Mouse (Mus musculus) liver, embryonic 12.5 days (tissue): ENCODE results near the gene Cyb561d2. TPM values are rescaled to one million over a fixed set of nuclear protein-coding genes. Genes with fewer than 3 reads are reported as not detected.

Experiments used
- ATAC-seq: fragments of 200-750 bp; cut with Nextera tagmentation; 2 replicates; pipeline ENCODE4 v1.8.0; 2017; ENCODE audit warnings: moderate number of reproducible peaks, mild to moderate bottlenecking, moderate library complexity
- H3K27ac ChIP-seq: fragments of 300-500 bp; sonication (generic); 2 replicates; pipeline ENCODE4 v1.5.1; 2016; ENCODE audit warnings: mild to moderate bottlenecking
- H3K27me3 ChIP-seq: fragments of 300-500 bp; sonication (generic); replicated peaks from 2 replicates; pipeline ENCODE4 v1.6.1; 2016; ENCODE audit warnings: mild to moderate bottlenecking, moderate library complexity
- H3K36me3 ChIP-seq: fragments of 300-500 bp; sonication (generic); 2 replicates; pipeline ENCODE4 v1.6.1; 2016; ENCODE audit warnings: mild to moderate bottlenecking, moderate library complexity
- H3K4me1 ChIP-seq: fragments of 300-500 bp; sonication (generic); 2 replicates; pipeline ENCODE4 v1.6.1; 2016
- H3K4me2 ChIP-seq: fragments of 300-500 bp; sonication (generic); 2 replicates; pipeline ENCODE4 v1.6.1; 2016; ENCODE audit warnings: mild to moderate bottlenecking, moderate library complexity
- H3K4me3 ChIP-seq: fragments of 300-500 bp; sonication (generic); 2 replicates; pipeline ENCODE4 v1.5.1; 2016; ENCODE audit warnings: mild to moderate bottlenecking, moderate library complexity
- H3K9ac ChIP-seq: fragments of 300-500 bp; sonication (generic); 2 replicates; pipeline ENCODE4 v1.6.1; 2016; ENCODE audit warnings: mild to moderate bottlenecking, moderate library complexity
- H3K9me3 ChIP-seq: fragments of 300-500 bp; sonication (generic); replicated peaks from 2 replicates; pipeline ENCODE4 v1.6.1; 2016; ENCODE audit warnings: mild to moderate bottlenecking, moderate library complexity
- WGBS: fragments of 180-500 bp; shearing (Covaris S2); methylation state at CpG from one replicate; pipeline ENCODE4 v1.1.7; 2016; ENCODE audit not compliant: insufficient replicate concordance; 5-methylcytosine and 5-hydroxymethylcytosine counted together
- polyA plus RNA-seq: library from polyadenylated mRNA; unstranded; fragments of >200 nt; fragmentation: Nextera tagmentation; extraction: Ambion mirVana; gene quantifications from 2 replicates; pipeline ENCODE4 v1.2.1, GENCODE M21; 2016

Gene Cyb561d2
- polyA plus RNA-seq, 1 experiment from 2014 or later = 18.5 TPM

DNA sequence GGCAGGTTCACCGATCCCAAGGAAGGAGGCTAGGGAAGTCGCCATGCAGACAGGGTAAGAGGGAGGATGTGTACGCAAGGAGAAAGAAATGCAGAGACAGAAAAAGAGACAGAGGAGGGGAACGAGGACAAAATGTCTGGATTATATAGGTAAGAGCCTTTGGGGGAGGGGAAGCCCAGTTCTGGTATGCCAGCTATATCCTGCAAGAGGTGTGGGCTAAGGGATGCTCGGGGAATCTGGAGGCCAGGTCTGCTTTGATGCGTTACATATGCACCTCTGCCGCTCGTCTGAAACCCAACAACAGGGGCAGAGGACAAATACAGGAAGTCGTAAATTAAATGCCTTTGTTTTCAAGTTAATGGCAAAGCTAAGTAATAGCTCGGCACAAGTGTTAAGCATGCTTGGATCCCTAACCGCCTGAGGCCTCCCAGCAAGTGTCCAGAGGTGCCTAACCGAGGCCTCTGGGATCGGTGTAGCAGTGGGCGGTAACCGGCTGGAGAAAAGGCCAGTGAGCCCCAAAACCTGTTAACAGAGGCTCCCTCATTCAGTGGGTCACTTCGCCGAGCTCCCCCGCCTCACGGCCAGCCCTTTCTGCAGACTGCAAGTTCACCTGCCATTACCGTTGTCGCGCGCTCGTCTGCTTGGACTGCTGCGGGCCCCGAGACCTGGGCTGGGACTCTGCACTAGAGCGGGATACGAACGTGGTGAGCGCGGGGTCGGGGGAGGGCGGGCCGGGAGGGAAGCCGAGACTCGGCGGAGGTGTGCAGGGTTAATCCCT, 11.7 kb upstream of the Cyb561d2 start:
- Histone ChIP-seq H3K4me1 (peaks cover 65% of the 10 kb centered on the region), H3K36me3 (peaks cover 24% of the 10 kb centered on the region), H3K9me3 (no peaks in the 10 kb centered on the region), H3K9ac (peak overlapping the region; percentile 76), H3K27me3 (peaks cover 37% of the 10 kb centered on the region), H3K4me3 (peak overlapping the region; percentile 80), H3K4me2 (peak overlapping the region; percentile 95), H3K27ac (peak overlapping the region; percentile 79)
- peak; percentile 51 for ATAC-seq
- 6% methylated on average over 37 of the region's 37 CpGs for WGBS

DNA sequence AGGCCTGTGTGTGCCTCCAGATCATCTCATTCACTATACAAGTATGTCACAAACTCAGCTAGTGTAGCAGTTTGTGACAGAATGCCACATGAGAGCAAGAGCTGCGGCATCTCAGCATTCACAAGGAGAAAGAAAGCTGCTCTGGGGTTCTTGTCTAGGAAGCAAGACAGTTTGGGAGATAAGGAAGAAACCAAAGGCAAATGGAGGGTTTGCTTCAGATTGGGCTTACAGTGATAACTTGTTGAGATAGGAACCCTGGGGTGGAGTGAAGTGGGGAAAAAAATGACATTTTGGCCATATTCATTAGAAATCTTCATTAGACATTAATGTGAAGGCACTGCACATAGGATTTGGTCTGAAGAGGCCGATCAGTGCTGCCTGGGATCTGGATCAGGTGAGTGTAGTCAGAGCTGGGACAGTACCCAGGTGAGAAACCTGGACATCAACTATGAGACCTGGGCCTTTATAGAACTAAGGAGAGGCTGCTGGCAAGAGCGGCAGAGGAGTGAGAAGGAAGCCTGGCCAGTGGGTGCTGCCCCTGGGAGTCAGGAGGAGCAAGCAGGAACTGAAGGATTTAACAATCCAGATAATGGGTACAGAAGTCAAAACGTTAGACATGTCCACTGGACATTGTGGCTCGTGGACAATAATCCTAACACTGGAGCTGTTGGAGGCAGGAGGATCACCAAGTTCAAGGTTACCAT, 10.8 kb upstream of the Cyb561d2 start:
- Histone ChIP-seq H3K9me3 (no peaks in the 10 kb centered on the region), H3K36me3 (peaks cover 15% of the 10 kb centered on the region), H3K4me2 (peak overlapping the region; percentile 95), H3K4me1 (peaks cover 65% of the 10 kb centered on the region), H3K4me3 (0 out of 2 replicates have a peak overlapping the region, but pooled peaks have one; percentile 80), H3K27ac (no peak overlapping the region), H3K9ac (no peak overlapping the region; the same call in 1 of the 2 replicates), H3K27me3 (peaks cover 45% of the 10 kb centered on the region)
- ATAC-seq = no peak
- 61% methylated on average over 5 of the region's 5 CpGs for WGBS

DNA sequence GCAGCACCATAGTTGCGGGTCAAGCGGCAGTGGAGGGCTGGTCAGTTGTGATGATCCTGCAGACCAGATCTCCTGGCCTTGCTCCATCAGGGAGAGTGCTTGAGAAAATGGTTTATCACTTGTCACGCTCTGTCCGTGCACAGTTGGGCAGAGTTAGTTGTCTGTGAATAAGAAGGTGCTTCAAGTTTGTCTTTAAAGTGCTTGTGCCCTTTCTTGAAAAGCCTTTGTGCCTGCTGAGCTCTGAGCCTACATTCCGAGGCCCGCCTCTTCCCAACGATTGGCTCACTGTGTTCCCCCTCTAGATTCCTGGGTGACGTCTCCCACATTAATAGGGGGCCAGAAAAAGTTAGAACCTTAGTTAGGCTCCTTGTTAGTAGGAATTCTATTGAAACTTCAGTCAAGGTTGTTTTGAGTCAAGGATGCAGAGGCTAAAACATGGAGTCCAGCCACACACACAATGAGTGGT, 9.9 kb upstream of the Cyb561d2 start:
- WGBS = 22% methylated on average over 8 of the region's 8 CpGs
- Histone ChIP-seq H3K27ac (no peak overlapping the region), H3K36me3 (peaks cover 6% of the 10 kb centered on the region), H3K9ac (peak overlapping the region; percentile 76), H3K27me3 (peaks cover 45% of the 10 kb centered on the region), H3K9me3 (no peaks in the 10 kb centered on the region), H3K4me1 (peaks cover 66% of the 10 kb centered on the region), H3K4me3 (peak overlapping the region; percentile 59), H3K4me2 (peak overlapping the region; percentile 95)
- no peak for ATAC-seq

DNA sequence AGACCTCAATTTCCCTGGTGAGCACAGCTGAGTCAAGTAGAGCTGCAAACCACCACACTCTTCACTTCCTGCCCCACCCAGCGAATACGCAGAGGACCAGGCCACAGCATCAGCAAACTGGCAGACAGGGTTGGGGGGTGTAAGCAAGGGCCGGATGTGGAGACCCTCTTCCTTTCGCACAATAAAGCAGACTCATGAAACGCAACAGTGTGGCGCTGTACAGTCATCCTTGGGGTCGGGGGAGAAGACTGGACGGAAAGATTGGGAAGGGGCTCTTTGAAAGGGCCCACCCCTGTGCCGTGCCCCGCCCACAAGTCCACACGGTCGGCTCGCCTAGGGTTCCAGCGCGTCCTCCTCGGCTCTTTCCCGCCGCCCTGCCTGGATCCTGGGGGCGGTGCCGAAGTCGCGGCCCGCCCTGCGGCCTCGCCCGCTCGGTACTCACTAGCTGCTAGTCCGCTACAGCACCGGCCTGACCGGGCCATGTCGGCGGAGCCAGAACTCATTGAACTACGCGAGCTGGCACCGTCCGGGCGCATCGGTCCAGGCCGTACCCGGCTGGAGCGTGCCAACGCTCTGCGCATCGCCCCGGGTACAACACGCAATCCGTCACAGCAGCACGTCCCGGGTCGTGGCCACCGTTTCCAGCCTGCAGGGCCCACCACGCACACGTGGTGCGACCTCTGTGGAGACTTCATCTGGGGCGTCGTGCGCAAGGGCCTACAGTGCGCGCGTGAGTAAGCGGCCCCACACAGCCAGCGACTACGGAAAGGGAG, 9.3 kb upstream of the Cyb561d2 start, which contains the start of gene Rassf1:
Rassf1 (plus strand) TSS at position 439 of the 773 bp plus-strand sequence.
- WGBS = 2% methylated on average over 63 of the region's 63 CpGs
- Histone ChIP-seq H3K36me3 (no peaks in the 10 kb centered on the region; the same call in 1 of the 2 replicates), H3K4me2 (peak within 1 kb of the TSS; percentile 95), H3K9ac (peak within 1 kb of the TSS; percentile 76), H3K9me3 (no peaks in the 10 kb centered on the region), H3K4me1 (peaks cover 66% of the 10 kb centered on the region), H3K27ac (peak within 1 kb of the TSS; percentile 57; the same call in 1 of the 2 replicates), H3K27me3 (peaks cover 45% of the 10 kb centered on the region), H3K4me3 (peak within 1 kb of the TSS; percentile 59)
- peak; percentile 57 for ATAC-seq

DNA sequence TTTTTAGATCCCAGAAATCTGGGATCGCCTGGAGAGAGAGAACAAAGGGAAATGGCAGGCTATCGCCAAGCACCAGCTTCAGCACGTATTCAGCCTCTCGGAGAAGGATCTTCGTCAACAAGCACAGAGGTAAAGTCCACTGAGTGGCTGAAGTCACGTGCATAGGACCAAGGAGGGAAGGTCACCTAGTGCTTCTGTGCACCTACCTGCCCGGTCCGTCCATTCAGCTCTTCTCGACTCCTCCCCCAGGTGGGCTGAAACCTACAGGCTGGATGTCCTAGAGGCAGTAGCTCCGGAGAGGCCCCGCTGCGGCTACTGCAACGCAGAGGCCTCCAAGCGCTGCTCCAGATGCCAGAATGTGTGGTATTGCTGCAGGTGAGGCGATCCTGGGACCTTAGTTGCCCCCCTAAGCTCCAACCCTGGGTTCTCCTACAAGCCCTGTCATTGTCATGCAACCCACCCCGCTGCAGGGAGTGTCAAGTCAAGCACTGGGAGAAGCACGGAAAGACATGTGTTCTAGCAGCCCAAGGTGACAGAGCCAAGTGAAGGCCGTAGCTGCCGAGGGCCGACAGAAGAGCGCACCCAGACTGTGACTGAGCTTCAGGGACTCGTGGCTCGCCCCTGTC, 8.6 kb upstream of the Cyb561d2 start:
- no peak for ATAC-seq
- 37% methylated on average over 23 of the region's 23 CpGs for WGBS
- Histone ChIP-seq H3K9me3 (no peaks in the 10 kb centered on the region), H3K4me2 (peak overlapping the region; percentile 95), H3K4me1 (peaks cover 66% of the 10 kb centered on the region), H3K9ac (peak overlapping the region; percentile 76), H3K27me3 (peaks cover 45% of the 10 kb centered on the region), H3K36me3 (no peaks in the 10 kb centered on the region), H3K4me3 (peak overlapping the region; percentile 59), H3K27ac (0 out of 2 replicates have a peak overlapping the region, but pooled peaks have one; percentile 57)

DNA sequence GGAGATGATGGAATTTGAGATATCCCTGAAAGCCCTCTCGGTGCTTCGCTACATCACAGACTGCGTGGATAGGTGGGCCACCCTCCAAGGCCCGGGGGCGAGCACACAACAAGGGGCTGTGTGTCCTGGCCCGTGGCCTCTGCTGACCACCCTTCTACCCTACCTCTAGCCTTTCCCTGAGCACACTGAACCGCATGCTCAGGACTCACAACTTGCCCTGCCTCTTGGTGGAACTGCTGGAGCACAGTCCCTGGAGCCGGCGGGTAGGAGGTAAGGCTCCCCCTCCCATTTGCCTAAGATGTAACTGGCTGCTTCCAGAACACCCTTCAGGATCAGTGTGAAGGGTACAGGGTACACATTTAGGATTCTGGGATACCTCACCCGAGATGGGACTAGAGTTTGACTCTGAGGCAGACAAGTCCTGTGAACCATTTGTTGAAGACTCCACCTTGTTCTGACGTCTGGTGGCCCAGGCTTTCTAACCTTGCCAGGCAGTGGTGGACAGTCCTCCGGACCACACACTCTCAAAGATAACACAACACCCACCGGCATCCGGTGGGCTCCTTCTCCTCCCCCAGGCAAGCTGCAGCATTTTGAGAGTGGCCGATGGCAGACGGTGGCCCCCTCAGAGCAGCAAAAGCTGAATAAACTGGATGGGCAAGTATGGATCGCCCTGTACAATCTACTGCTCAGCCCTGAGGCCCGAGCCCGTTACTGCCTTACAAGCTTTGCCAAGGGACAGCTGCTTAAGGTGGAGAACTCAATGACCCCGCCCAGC, 7.5 kb upstream of the Cyb561d2 start:
- WGBS = 76% methylated on average over 20 of the region's 20 CpGs
- Histone ChIP-seq H3K4me3 (no peak overlapping the region), H3K27ac (no peak overlapping the region), H3K4me1 (peaks cover 66% of the 10 kb centered on the region), H3K4me2 (no peak overlapping the region), H3K27me3 (peaks cover 45% of the 10 kb centered on the region), H3K9ac (no peak overlapping the region), H3K36me3 (peaks cover 9% of the 10 kb centered on the region), H3K9me3 (no peaks in the 10 kb centered on the region)
- no peak for ATAC-seq

DNA sequence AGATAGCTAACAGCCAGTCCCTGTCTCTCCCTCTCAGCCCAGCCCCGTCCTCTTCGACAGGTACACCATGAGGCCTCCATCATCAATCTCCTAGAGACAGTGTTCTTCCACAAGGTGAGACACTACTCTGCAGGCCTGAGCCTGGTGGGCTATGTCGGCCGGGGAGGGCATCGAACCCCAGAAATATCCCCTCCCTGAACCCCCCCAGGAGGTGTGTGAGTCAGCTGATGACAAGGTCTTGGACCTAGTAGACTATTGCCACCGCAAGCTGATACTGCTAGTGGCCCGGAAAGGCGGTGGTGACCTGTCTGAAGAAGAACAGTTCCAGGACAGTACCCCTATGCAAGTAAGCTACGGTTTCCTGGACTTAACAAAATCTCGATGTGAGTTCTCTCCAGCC, 6.8 kb upstream of the Cyb561d2 start:
- Histone ChIP-seq H3K4me1 (peaks cover 63% of the 10 kb centered on the region), H3K4me2 (no peak overlapping the region), H3K9ac (no peak overlapping the region), H3K4me3 (no peak overlapping the region), H3K36me3 (peaks cover 16% of the 10 kb centered on the region), H3K27ac (no peak overlapping the region), H3K9me3 (no peaks in the 10 kb centered on the region), H3K27me3 (peaks cover 45% of the 10 kb centered on the region)
- ATAC-seq = no peak
- WGBS = 83% methylated on average over 10 of the region's 10 CpGs

DNA sequence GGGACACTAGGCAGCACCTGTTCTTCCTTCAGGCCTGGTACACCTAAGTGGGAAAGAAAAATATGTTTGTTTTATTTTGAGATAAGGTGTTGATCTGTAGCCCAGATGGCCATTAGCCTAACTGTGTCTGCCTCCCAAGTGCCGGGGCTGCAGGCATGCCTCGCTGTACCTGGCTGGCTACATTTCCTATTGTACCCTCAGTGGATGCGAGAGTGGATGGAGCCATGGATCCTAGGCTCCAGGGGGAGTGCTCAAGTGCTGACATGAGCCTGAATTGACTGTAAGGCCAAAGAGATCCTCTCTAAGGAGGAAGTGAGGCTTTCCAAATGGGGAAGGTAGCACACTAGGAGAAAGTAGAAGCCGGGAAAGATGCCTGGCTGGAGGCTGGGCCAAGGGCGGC, 6.0 kb upstream of the Cyb561d2 start:
- Histone ChIP-seq H3K9me3 (no peaks in the 10 kb centered on the region), H3K27me3 (peaks cover 45% of the 10 kb centered on the region), H3K27ac (no peak overlapping the region), H3K4me1 (peaks cover 61% of the 10 kb centered on the region), H3K9ac (no peak overlapping the region), H3K4me3 (no peak overlapping the region), H3K4me2 (no peak overlapping the region), H3K36me3 (peaks cover 21% of the 10 kb centered on the region)
- 69% methylated on average over 5 of the region's 5 CpGs for WGBS
- no peak for ATAC-seq

DNA sequence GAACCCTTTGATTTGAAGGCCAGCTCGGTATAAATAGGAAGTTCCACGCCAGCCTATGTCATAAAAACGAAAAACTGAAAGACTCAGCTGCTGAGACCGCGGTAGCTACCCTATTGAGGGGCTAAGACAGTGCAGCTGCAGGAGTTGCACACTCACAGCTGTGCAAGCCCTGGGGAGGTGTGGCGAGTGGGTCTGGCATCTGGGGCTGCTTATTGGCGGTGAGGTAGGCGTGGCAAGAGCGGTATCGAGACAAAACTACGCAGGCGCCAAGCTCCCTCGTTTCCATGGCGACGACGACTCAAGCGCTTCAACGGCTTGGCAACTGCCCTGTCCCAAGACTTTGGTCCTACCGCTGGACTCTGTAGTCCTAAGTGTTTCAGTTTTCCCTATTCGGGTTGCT, 5.0 kb upstream of the Cyb561d2 start, which contains the start of gene Zmynd10:
Zmynd10 (plus strand) TSS at position 273 of the 400 bp plus-strand sequence.
- peak; percentile 71 for ATAC-seq
- Histone ChIP-seq H3K27me3 (peaks cover 40% of the 10 kb centered on the region), H3K9me3 (no peaks in the 10 kb centered on the region), H3K36me3 (peaks cover 21% of the 10 kb centered on the region), H3K27ac (no peak within 1 kb of the TSS), H3K4me3 (peak within 1 kb of the TSS; percentile 16; the same call in 1 of the 2 replicates), H3K4me1 (peaks cover 60% of the 10 kb centered on the region), H3K4me2 (peak within 1 kb of the TSS; percentile 64), H3K9ac (no peak within 1 kb of the TSS; the same call in 1 of the 2 replicates)
- 4% methylated on average over 20 of the region's 20 CpGs for WGBS

DNA sequence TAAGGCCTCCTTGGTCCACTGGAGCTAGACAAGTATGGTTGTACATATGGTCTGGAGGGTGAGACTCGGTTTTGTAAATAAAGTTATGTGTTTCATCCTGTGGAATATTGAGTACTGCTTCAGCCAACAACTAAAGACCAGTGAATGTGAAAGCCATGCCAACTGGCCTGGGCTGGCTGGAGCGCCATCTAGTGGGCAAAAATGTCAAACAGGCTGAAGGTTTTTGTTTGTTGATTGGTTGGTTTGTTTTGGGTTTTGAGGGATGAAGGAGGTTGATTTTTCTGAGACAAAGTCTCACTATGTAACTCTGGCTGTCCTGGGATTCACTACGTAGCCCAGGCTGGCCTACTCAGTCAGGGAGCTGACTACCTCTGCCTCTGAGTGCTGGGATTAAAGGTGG, 3.6 kb upstream of the Cyb561d2 start:
- Histone ChIP-seq H3K27ac (no peak overlapping the region), H3K4me2 (no peak overlapping the region), H3K4me1 (peaks cover 56% of the 10 kb centered on the region), H3K9ac (no peak overlapping the region), H3K27me3 (peaks cover 26% of the 10 kb centered on the region), H3K36me3 (peaks cover 21% of the 10 kb centered on the region), H3K9me3 (no peaks in the 10 kb centered on the region), H3K4me3 (no peak overlapping the region)
- ATAC-seq = no peak
- 8% methylated on average over 3 of the region's 3 CpGs for WGBS
